Mouse (Mus musculus) lung, postnatal 14 days (tissue): Measurements from ENCODE around the gene Lnx2.

Source experiments
- DNase-seq: peaks from one replicate; pipeline ENCODE4 v3.0.0; 2021

Lnx2 gene

DNA sequence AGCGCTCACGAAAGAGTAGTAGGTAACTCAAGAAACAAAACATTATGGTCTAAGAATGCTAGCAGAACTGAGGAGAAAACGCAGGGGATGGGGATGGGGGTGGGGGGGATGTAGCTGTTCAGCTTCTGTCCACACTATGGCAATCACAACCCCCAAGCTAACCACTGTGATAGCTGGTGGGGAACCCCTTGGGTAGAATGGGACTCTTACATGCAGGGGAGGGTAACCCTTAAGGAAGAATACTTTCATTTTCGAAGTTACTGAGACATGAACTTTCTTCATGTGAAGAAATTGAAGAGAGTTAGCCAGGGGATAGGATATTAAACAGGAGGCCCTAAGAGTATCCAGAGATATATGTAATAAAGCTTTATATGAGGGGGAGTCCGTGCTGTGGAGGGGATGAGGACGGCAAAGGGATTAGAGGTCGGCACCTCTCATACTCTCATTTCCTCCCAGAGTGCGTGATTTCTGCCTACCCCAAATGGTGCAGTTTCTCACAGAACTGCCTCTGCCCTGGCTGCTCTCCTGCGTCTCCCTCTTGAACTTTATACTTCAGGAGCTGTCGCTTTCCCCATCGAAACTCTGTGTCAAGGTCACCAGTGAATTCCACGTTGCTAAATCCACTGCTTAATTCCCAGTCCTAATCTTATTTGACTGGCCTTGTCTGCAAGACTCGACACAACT is 25.4 kb downstream of the Lnx2 start:
- no peak for DNase-seq

- DNase-seq: no peak
These were observed 26.7 kb downstream of the Lnx2 start for GRCm38 (mm10) chr5:147049544-147050209.

GRCm38 (mm10) chr5:147045929-147046328 is 30.5 kb downstream of the Lnx2 start:
- DNase-seq: no peak

DNA sequence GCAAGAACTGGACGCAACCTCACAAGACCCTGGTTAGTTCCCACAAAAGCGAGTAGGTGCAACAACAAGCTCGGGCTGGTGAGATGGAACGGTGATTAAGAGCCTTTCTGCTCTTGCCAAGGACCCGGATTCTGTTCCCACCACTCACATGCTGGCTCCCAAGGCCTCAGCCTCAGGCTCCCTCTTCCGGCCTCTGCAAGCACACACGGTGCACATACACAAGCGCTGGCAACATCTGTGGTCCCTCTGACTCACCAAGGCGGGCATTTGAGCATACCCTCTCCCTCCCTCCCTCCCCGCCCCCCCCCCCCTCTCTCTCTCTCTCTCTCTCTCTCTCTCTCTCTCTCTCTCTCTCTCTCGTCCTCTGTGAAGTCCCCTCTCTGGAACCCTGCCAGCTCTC is 31.1 kb downstream of the Lnx2 start:
- no peak for DNase-seq

GRCm38 (mm10) chr5:147043240-147043844 is 33.0 kb downstream of the Lnx2 start:
- DNase-seq: no peak

DNA sequence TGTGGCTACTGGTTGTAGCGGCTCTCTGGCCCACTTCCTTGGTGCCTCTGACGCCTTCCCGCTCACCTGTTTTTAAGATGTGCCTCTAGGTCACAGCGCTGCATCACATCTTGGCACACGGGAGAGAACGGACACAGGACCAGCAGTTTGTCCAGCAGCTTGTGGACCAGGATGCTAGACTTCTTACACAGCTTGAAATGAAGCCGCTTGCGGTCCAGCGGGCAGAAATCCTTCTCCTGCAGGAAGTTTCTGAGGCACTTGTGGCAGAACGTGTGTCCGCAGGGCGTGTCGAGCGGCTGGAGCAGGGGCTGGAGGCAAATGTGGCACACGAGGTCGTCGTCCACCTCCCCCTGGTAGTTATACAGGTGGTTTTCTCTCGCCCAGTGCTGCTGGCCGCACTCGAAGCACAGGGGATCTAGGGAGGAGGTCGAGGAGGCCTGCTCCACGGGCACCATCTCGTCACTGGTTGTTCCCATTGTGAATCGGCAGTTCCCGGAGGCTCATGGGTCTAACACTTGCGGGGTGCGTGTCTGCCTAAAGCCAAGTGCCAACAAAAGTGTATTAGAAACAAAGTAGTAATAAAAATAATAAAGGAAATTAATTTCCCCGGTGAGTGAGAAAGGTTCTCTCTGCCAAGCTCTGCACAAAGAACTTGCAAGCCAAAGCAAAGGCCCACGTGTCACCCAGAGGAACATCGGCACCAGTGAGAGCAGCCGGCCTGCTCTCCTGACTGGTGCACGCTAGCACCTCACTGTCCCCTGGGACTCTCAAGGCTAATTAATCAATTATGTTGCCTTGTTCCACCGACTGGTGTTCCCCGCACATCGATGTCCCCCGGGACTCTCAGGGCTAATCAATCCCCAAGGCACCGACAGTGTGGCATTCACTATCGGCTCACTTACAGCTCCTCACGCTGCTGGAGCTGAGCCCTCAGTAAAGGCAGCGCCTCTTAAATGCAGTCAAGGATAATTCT is 34.1 kb downstream of the Lnx2 start:
- DNase-seq: no peak

DNA sequence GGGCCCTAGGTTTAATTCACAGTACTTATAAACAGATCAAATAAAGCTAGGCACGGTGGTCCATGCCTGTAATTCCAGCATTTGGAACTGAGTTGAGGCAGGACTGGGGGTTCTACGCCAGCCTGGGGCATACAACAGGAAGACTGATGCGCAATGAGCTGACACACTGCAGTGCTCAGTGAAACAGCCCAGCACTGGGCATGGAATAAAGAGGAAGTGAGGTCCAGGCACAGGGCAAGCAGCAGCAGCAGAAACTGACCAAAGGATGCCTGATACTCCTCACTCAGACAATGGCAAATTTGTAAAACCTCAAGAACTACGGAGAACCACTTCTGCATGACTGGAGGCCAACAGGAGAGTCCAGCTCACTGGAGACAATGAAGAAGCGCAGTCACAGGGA is 37.0 kb downstream of the Lnx2 start:
- DNase-seq: no peak

GRCm38 (mm10) chr5:147037601-147038000 is 38.8 kb downstream of the Lnx2 start:
- no peak for DNase-seq

DNA sequence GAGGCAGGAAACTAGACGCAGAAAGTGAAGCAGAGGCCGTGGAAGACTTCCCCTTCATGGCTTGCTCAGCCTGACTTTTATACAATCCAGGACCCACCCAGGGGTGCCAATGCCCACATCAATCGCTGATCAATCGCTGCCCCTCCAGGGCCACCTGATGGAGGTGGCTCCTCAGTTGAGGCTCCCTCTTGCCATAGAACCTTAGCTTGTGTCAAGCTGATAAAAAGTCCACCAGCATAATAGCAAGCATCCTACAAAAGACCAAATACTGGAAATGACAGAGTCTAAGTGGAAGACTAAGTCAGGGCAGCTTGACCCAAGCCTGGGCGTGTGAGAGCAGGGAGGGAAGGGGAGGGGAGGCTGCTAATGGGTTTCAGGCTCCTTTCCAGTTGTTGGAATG is 39.7 kb downstream of the Lnx2 start:
- no peak for DNase-seq

DNA sequence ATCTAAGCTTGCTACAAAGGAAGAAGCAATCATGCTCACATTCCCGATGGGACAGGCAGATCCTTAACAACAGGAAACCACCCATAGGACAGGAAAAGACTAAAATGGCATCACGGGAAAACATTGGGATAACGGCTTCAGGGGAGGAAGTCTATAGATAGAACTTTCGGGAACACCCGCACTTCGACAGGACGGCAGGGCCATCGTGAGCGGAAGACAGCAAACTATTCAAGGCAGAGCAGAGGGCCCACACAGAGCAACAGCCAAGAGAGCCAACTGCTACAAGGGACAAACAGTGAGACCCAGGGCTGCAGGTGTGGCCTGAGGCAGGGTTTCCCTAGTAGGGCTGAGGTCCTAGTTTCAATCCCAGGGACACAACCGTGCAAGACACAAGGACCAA is 40.4 kb downstream of the Lnx2 start:
- peak; percentile 46 for DNase-seq

DNA sequence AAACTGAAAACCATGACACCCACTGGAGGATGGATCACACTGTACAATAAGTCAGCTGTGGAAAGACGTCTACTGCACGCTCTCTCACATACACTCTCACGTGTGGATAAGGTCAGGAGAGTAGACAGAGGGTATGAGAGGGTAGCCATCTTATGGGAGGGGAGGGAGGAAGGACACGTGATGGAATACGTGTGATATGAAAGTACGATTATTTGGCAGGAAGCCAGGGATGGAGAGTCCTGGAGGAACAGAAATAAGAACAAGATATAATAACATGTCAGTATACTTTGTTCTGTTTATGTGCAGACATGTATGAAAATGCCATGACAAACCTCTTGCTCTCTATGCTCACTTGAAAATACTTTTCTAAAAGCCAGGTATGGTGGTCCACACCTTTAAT is 41.1 kb downstream of the Lnx2 start:
- no peak for DNase-seq

- DNase-seq: no peak
These were observed 42.1 kb downstream of the Lnx2 start for GRCm38 (mm10) chr5:147034283-147034682.

DNA sequence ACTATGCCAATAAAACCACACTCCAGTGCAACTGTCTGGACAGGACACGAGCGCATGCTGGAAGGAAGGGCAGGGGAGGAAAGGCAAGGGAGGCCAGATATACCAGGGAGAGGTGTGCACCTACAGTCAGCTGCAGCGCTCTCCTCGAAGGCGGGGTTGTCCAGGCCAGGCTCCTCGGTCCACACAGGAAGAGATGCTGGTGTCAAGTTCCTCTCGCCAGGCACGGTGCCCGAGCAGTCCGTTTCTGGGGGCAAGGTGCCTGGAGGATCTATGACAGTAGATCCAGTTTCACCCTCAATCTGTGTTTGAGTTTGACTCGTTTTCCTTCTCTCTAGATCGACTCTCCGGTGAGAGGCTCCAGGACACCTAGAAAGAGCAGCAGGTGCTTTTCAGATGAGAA is 43.2 kb downstream of the Lnx2 start:
- no peak for DNase-seq

GRCm38 (mm10) chr5:147031281-147031680 is 45.1 kb downstream of the Lnx2 start:
- no peak for DNase-seq

GRCm38 (mm10) chr5:147024331-147025034 is 51.9 kb downstream of the Lnx2 start:
- DNase-seq: no peak

DNA sequence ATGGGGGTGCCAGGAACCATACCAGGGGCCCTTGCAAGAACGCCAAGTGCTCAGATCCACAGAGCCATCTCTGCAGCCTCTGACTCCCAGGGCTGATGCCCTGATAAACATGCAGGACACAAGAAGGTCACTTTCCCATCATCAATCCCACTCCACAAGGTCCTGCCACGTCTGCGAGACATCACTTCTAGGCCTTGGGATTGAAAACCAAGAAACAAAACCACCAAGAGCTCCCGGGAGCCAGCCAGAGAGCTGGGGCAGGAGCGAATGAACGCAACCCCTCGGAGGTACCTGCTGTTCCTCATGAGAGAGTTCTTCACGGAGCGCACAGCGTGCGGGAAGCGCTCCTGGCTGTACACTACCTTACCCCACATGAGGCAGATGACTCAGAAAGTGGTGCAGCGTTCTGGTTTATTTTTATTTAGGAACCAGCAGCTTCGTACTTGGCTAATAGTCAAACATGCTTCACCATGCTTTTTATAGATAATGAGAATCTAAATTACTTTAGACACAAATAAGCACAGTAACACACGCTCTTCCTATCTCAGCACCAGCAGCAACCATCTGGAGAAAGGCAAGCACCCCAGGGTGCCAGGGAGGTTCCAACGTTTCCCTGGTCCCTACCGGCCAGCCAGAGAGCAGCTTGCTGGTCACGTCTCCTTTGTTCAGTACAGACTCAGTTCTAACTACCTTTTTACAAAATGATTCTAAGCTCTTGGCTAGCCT is 53.0 kb downstream of the Lnx2 start:
- no peak for DNase-seq

DNA sequence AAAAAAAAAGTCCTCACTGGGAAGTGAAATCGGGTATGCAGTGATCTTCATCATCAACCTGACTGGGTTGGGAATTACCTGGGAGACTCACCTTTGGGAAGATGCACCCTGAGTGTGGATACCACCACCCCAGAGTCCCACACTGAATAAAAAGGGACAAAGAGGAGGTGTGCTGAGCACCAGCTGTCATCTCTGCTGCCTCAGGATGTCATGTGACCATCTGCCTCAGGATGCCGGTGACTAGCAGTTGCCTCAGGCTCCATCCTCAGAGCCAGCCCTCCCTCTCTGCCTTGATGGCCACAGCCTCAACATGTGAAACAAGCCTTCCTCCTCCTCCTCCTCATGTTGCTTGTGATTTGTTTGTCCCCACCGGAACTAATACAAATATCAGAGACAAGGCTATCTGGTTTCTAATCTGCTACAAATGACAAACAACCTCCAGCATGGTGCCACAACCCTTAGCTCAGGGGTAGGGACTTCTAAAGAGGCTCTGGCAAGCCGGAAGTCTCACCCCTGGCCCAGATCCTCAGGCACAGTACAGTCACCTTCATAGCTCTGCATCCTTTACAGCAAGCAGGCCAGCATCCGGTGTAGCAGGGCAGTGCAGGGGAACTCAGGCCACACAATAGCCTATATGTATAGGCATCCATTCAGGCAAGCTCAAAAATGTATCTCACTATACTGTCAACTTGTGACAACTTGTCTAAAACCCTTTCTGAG is 54.7 kb downstream of the Lnx2 start:
- DNase-seq: no peak

DNA sequence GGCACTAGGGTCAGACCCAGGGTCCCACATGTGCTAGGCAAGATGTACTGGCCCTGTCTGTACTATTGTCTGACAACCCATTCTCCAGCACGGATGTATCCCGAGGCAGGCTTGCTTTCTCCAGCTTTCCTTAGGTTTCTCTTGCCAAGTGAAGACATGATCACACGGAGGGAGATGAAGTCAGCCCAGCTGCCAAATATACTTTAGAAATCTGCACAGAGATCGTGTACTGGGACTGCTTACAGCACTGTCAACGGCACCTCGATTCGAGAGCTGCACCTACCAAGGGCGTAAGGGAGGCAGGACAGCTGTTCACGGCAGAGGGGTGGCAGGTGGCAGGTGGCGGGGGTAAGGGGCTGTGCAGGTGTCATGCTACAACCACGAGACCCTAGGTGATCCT is 55.8 kb downstream of the Lnx2 start:
- no peak for DNase-seq

DNA sequence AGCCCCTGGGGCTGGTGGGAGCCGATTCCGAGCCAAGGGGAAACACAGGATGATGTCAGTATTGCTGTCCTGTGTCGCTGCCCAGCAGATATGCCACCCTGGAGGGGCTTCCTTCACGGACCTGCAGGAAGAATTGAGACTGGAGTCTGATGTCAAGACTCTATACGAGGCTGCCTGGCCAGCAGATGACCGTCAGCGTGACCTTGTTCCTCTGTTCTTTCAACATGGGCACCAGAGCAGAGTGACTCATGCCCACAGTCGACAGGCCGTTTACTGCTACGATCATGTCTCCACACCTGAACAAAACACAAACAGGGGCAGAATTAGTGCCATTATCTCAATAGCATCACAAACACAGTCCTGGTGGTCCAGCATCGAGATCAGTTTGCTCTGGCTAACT is 57.6 kb downstream of the Lnx2 start:
- no peak for DNase-seq

DNA sequence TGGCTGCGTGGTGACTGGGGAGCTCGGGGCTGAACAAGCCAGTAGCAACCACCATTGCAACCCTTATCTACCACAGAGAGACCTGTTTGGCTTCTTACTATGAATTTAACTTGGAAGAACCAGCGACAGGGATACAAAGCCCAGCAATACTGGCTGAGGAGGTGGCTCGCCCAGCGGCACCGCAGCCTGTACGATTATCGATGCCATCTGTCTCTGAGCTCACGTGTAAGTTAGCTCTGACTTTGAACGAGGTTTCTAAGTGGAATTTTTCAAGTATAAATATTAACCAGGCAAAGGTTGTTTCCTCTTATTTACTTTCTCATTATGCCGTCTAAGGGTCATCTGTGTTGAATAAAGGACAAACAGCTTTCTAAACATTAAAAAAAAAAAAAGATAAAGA is 58.9 kb downstream of the Lnx2 start:
- no peak for DNase-seq

- no peak for DNase-seq
These were observed 59.8 kb downstream of the Lnx2 start for GRCm38 (mm10) chr5:147016622-147017021.
